Mouse (Mus musculus): ENCODE measurements around the gene Smim26. TPM values are rescaled to one million over a fixed set of nuclear protein-coding genes. Genes with fewer than 3 reads are reported as not detected.
A peak's percentile ranks its signal among the peaks of the same experiment; 100 is the strongest.

Gene Smim26
- total RNA-seq, 2 experiments from 2014 or later, result 69.8 to 69.9 TPM

- no peak for DNase-seq
Measured at GRCm38 (mm10) chr2:144635644-144636320, 41.9 kb downstream of the Smim26 start.

- no peak for DNase-seq
Measured at GRCm38 (mm10) chr2:144637204-144637603, 43.4 kb downstream of the Smim26 start.

- no peak for DNase-seq
Measured at GRCm38 (mm10) chr2:144637671-144638395, 44.0 kb downstream of the Smim26 start.

GRCm38 (mm10) chr2:144638719-144639118 is 44.9 kb downstream of the Smim26 start:
- no peak for DNase-seq

GRCm38 (mm10) chr2:144640101-144640500 is 46.2 kb downstream of the Smim26 start:
- DNase-seq, result no peak

- DNase-seq, result peak; percentile 25
Measured at GRCm38 (mm10) chr2:144641991-144642390, 48.1 kb downstream of the Smim26 start.

Small RNAs within 50 kb of the gene (microRNA-seq; reads per million reads assigned to microRNA genes)
- 0 reads per million in 2 experiments for gene Gm24823 (ENCODE audit: borderline replicate concordance in 2 of 2)

Other genes with a start within 250 kb of the Smim26 start
- gene Kat14, start 225.1 kb upstream of the Smim26 start, total RNA-seq (2021), result 10 to 100 TPM; 16.9 to 20.9 TPM
- gene Pet117, start 225.1 kb upstream of the Smim26 start, total RNA-seq (2021), result 1 to 10 TPM; 5.8 to 6.5 TPM
- under 1 TPM; 0.13 to 0.49 TPM for gene Dzank1, start 66.6 kb upstream of the Smim26 start, total RNA-seq (2021)
- 1 to 10 TPM; 8.8 to 9.4 TPM for gene Polr3f, start 66.3 kb upstream of the Smim26 start, total RNA-seq (2021)
- gene Rbbp9, start 43.2 kb upstream of the Smim26 start, total RNA-seq (2021), result 1 to 10 TPM; 5.2 to 6.1 TPM
- gene Sec23b, start 37.8 kb upstream of the Smim26 start, total RNA-seq (2021), result 10 to 100 TPM; 10.5 to 13.4 TPM
- gene Dtd1, start 5.8 kb downstream of the Smim26 start, total RNA-seq (2021), result 10 to 100 TPM in 1 of 2 experiments, 1 to 10 TPM in 1; 8.4 to 11.7 TPM
- not detected for gene Scp2d1, start 229.6 kb downstream of the Smim26 start, total RNA-seq (2021)